ENCODE assay signal across 21 mouse cellular contexts in genomic region chr6:99164760-99165159, GRCm38 (mm10).
DNase-seq lines count a peak whose midpoint lies in the region; ATAC-seq lines count a peak whose summit lies in the region.
"Had no signal": no experiment of that assay in that cellular context is flagged by ENCODE, and none has a peak within 500 bp of the region (broad histone marks: within the 10 kb centered on the region; RNA-seq: fewer than 3 reads in every experiment).

No protein-coding gene starts in this region.

- H3K27ac ChIP-seq in liver, embryonic 16.5 days (ENCODE audit: low read length): no peak overlapping the region
- H3K27ac ChIP-seq in liver, embryonic 11.5 days (ENCODE audit: low read depth, low read length): no peak overlapping the region
- H3K27ac ChIP-seq: embryonic facial prominence, embryonic 13.5 days; forebrain, embryonic 13.5 days; hindbrain, embryonic 13.5 days; hindbrain, postnatal 0 days; intestine, embryonic 15.5 days had no signal

- DNase-seq in liver, embryonic 11.5 days (ENCODE audit: low spot score): no peak
- peak; percentile 27 for DNase-seq in CD4-positive, CD25-positive, alpha-beta regulatory T cell, adult 2 months (ENCODE audit: low read depth, low spot score)
- DNase-seq in spleen, postnatal 10 days (ENCODE audit: low spot score in 2 of 2): no peak
- no peak for DNase-seq in left cerebral cortex, postnatal 25 days (ENCODE audit: low spot score in 2 of 2)
- DNase-seq in right cerebral cortex, postnatal 4 days: no peak
- DNase-seq: adrenal gland, postnatal 14 days; B cell, adult 2 months; cerebellum, adult 11-12 months; cerebellum, adult 9-10 months; cerebellum, postnatal 25 days; forebrain, postnatal 0 days; gastrocnemius, postnatal 14 days; heart, postnatal 14 days had no signal

- 0 out of 2 replicates have a peak overlapping the region, but pooled peaks have one; percentile 1 for H3K4me2 ChIP-seq in liver, embryonic 16.5 days (ENCODE audit: low read depth, low read length)
- H3K4me2 ChIP-seq in liver, embryonic 11.5 days: no peak overlapping the region
- H3K4me2 ChIP-seq: embryonic facial prominence, embryonic 13.5 days; forebrain, embryonic 13.5 days; hindbrain, embryonic 13.5 days; intestine, embryonic 15.5 days had no signal

- no peaks in the 10 kb centered on the region for H3K27me3 ChIP-seq in liver, embryonic 16.5 days (ENCODE audit: control insufficient read depth, insufficient read depth, low read depth, low read length)
- no peaks in the 10 kb centered on the region for H3K27me3 ChIP-seq in liver, embryonic 11.5 days (replicated peaks; ENCODE audit: control insufficient read depth, insufficient read depth, low read length)
- H3K27me3 ChIP-seq: forebrain, embryonic 13.5 days; hindbrain, embryonic 13.5 days; intestine, embryonic 15.5 days had no signal

- H3K9me3 ChIP-seq in liver, embryonic 16.5 days (replicated peaks; ENCODE audit: control insufficient read depth, low read length): no peaks in the 10 kb centered on the region
- no peaks in the 10 kb centered on the region for H3K9me3 ChIP-seq in liver, embryonic 11.5 days (ENCODE audit: control insufficient read depth, low read length)
- H3K9me3 ChIP-seq: embryonic facial prominence, embryonic 13.5 days; forebrain, embryonic 13.5 days; G1E; hindbrain, embryonic 13.5 days; intestine, embryonic 15.5 days had no signal

- no peak overlapping the region for H3K9ac ChIP-seq in liver, embryonic 16.5 days (ENCODE audit: low read depth, low read length)
- H3K9ac ChIP-seq in liver, embryonic 11.5 days (ENCODE audit: low read depth, low read length): no peak overlapping the region
- H3K9ac ChIP-seq: embryonic facial prominence, embryonic 13.5 days; forebrain, embryonic 13.5 days; forebrain, postnatal 0 days; hindbrain, embryonic 13.5 days; intestine, embryonic 15.5 days had no signal

- 64% methylated on average over 6 of the region's 6 CpGs for WGBS in liver, embryonic 16.5 days (ENCODE audit: insufficient replicate concordance)
- WGBS in liver, embryonic 11.5 days: 83% methylated on average over 6 of the region's 6 CpGs

- no peak overlapping the region for H3K4me3 ChIP-seq in liver, embryonic 16.5 days (ENCODE audit: low read depth, low read length)
- no peak overlapping the region for H3K4me3 ChIP-seq in liver, embryonic 11.5 days (ENCODE audit: low read depth, low read length)
- H3K4me3 ChIP-seq: embryonic facial prominence, embryonic 13.5 days; forebrain, embryonic 13.5 days; hindbrain, embryonic 13.5 days; intestine, embryonic 15.5 days had no signal

- no peaks in the 10 kb centered on the region for H3K4me1 ChIP-seq in liver, embryonic 16.5 days (ENCODE audit: control insufficient read depth, low read depth, low read length)
- peaks cover 5% of the 10 kb centered on the region for H3K4me1 ChIP-seq in liver, embryonic 11.5 days (replicated peaks; ENCODE audit: control insufficient read depth, insufficient read depth, low read length)

- intact Hi-C loops in left cerebral cortex, postnatal 25 days (cut with DNase I): no loop called here

- no peaks in the 10 kb centered on the region for H3K36me3 ChIP-seq in liver, embryonic 16.5 days (ENCODE audit: control insufficient read depth, insufficient read depth)
- H3K36me3 ChIP-seq in liver, embryonic 11.5 days (ENCODE audit: control insufficient read depth, insufficient read depth, low read length): no peaks in the 10 kb centered on the region
- H3K36me3 ChIP-seq: embryonic facial prominence, embryonic 13.5 days; hindbrain, embryonic 13.5 days; intestine, embryonic 15.5 days had no signal

- ATAC-seq in liver, embryonic 16.5 days (ENCODE audit: low read depth): no peak
- ATAC-seq in liver, embryonic 11.5 days (replicated peaks; ENCODE audit: low FRiP score): no peak
- ATAC-seq in activated CD4-positive, CD25-positive, alpha-beta regulatory T cell, adult 4 months: peak; percentile 57
- ATAC-seq: forebrain, embryonic 13.5 days; forebrain, postnatal 0 days; hindbrain, postnatal 0 days; intestine, embryonic 15.5 days had no signal
